8 mouse cellular contexts compared by ENCODE assay signal in genomic region chr11:120378611-120379540, GRCm38 (mm10). TPM values are rescaled to one million over a fixed set of nuclear protein-coding genes. Genes with fewer than 3 reads are reported as not detected.
A peak's percentile ranks its signal among the peaks of the same experiment; 100 is the strongest.
DNase-seq lines count a peak whose midpoint lies in the region; ATAC-seq and TF ChIP-seq lines count a peak whose summit lies in the region.

Gene Faap100, minus strand, starts transcription at chr11:120378764.

- peak within 1 kb of the TSS; percentile 93 for H3K4me2 ChIP-seq in heart, embryonic 12.5 days
- H3K4me2 ChIP-seq in kidney, postnatal 0 days (ENCODE audit: low read length), result peak within 1 kb of the TSS; percentile 96
- peak within 1 kb of the TSS; percentile 98 for H3K4me2 ChIP-seq in liver, embryonic 11.5 days
- peak within 1 kb of the TSS; percentile 95 for H3K4me2 ChIP-seq in stomach, embryonic 14.5 days (replicated peaks; ENCODE audit: low read depth, low read length)

- peaks cover 76% of the 10 kb centered on the region for H3K36me3 ChIP-seq in heart, embryonic 12.5 days
- peaks cover 59% of the 10 kb centered on the region for H3K36me3 ChIP-seq in kidney, postnatal 0 days (ENCODE audit: insufficient read depth, low read length)
- H3K36me3 ChIP-seq in liver, embryonic 11.5 days (ENCODE audit: control insufficient read depth, insufficient read depth, low read length), result peaks cover 37% of the 10 kb centered on the region
- peaks cover 66% of the 10 kb centered on the region for H3K36me3 ChIP-seq in stomach, embryonic 14.5 days (ENCODE audit: control insufficient read depth, insufficient read depth, low read length)

- WGBS in heart, embryonic 12.5 days, result 9% methylated on average over 54 of the region's 54 CpGs
- 4% methylated on average over 54 of the region's 54 CpGs for WGBS in kidney, postnatal 0 days
- 10% methylated on average over 54 of the region's 54 CpGs for WGBS in liver, embryonic 11.5 days
- WGBS in stomach, embryonic 14.5 days, result 7% methylated on average over 54 of the region's 54 CpGs

- DNase-seq in CD4-positive helper T cell, adult 2 months (ENCODE audit: low read depth, low spot score), result peak; percentile 96
- peak; percentile 76 for DNase-seq in brain, embryonic 18.5 days (ENCODE audit: low read depth, low spot score)
- DNase-seq in kidney, postnatal 0 days (ENCODE audit: low spot score), result peak; percentile 96
- DNase-seq in liver, embryonic 11.5 days (ENCODE audit: low spot score), result peak; percentile 87
- peak; percentile 97 for DNase-seq in naive thymus-derived CD4-positive, alpha-beta T cell, adult 2 months (ENCODE audit: low read depth)

- H3K9me3 ChIP-seq in heart, embryonic 12.5 days (replicated peaks), result no peaks in the 10 kb centered on the region
- H3K9me3 ChIP-seq in kidney, postnatal 0 days (replicated peaks; ENCODE audit: low read length), result no peaks in the 10 kb centered on the region
- H3K9me3 ChIP-seq in liver, embryonic 11.5 days (ENCODE audit: control insufficient read depth, low read length), result no peaks in the 10 kb centered on the region
- no peaks in the 10 kb centered on the region for H3K9me3 ChIP-seq in stomach, embryonic 14.5 days (ENCODE audit: control insufficient read depth, low read depth, low read length)

- peak within 1 kb of the TSS; percentile 69 for H3K27ac ChIP-seq in heart, embryonic 12.5 days (ENCODE audit: poor library complexity, severe bottlenecking)
- H3K27ac ChIP-seq in kidney, postnatal 0 days, result peak within 1 kb of the TSS; percentile 62
- H3K27ac ChIP-seq in liver, embryonic 11.5 days (ENCODE audit: low read depth, low read length), result peak within 1 kb of the TSS; percentile 36
- peak within 1 kb of the TSS; percentile 74; the same call in 1 of the 2 replicates for H3K27ac ChIP-seq in stomach, embryonic 14.5 days (ENCODE audit: low read length)

- no peaks in the 10 kb centered on the region for H3K27me3 ChIP-seq in heart, embryonic 12.5 days (replicated peaks)
- no peaks in the 10 kb centered on the region for H3K27me3 ChIP-seq in kidney, postnatal 0 days (ENCODE audit: insufficient read depth, low read length)
- no peaks in the 10 kb centered on the region for H3K27me3 ChIP-seq in liver, embryonic 11.5 days (replicated peaks; ENCODE audit: control insufficient read depth, insufficient read depth, low read length)
- no peaks in the 10 kb centered on the region for H3K27me3 ChIP-seq in stomach, embryonic 14.5 days (ENCODE audit: control insufficient read depth, insufficient read depth, low read length)

- H3K9ac ChIP-seq in heart, embryonic 12.5 days, result peak within 1 kb of the TSS; percentile 90
- peak within 1 kb of the TSS; percentile 72 for H3K9ac ChIP-seq in kidney, postnatal 0 days (ENCODE audit: low read depth, low read length)
- H3K9ac ChIP-seq in liver, embryonic 11.5 days (ENCODE audit: low read depth, low read length), result peak within 1 kb of the TSS; percentile 75
- H3K9ac ChIP-seq in stomach, embryonic 14.5 days (replicated peaks; ENCODE audit: low read depth, low read length), result peak within 1 kb of the TSS; percentile 79

- H3K4me3 ChIP-seq in heart, embryonic 12.5 days, result peak within 1 kb of the TSS; percentile 90
- H3K4me3 ChIP-seq in kidney, postnatal 0 days (replicated peaks; ENCODE audit: low read depth, low read length), result peak within 1 kb of the TSS; percentile 74
- H3K4me3 ChIP-seq in liver, embryonic 11.5 days (ENCODE audit: low read depth, low read length), result peak within 1 kb of the TSS; percentile 76
- peak within 1 kb of the TSS; percentile 85 for H3K4me3 ChIP-seq in stomach, embryonic 14.5 days (ENCODE audit: low read depth, low read length)

- peak; percentile 65 for TF ChIP-seq CTCF in kidney, postnatal 0 days (IDR thresholded peaks at IDR 0.05; ENCODE audit: low read depth)

- peaks cover 46% of the 10 kb centered on the region for H3K4me1 ChIP-seq in heart, embryonic 12.5 days (replicated peaks)
- H3K4me1 ChIP-seq in kidney, postnatal 0 days (replicated peaks; ENCODE audit: insufficient read depth, low read length), result peaks cover 10% of the 10 kb centered on the region
- peaks cover 13% of the 10 kb centered on the region for H3K4me1 ChIP-seq in liver, embryonic 11.5 days (replicated peaks; ENCODE audit: control insufficient read depth, insufficient read depth, low read length)
- H3K4me1 ChIP-seq in stomach, embryonic 14.5 days (ENCODE audit: control insufficient read depth, insufficient read depth, low read length), result peaks cover 10% of the 10 kb centered on the region

- ATAC-seq in erythroid progenitor cell, adult 5-6 weeks (replicated peaks; ENCODE audit: low FRiP score, poor library complexity, severe bottlenecking), result peak; percentile 83
- peak; percentile 87 for ATAC-seq in heart, embryonic 12.5 days (ENCODE audit: insufficient number of reproducible peaks, low FRiP score)
- ATAC-seq in kidney, postnatal 0 days (replicated peaks; ENCODE audit: low FRiP score, low read depth), result peak; percentile 83
- ATAC-seq in liver, embryonic 11.5 days (replicated peaks; ENCODE audit: low FRiP score), result peak; percentile 87
- peak; percentile 83 for ATAC-seq in stomach, embryonic 14.5 days (ENCODE audit: insufficient number of reproducible peaks, insufficient read depth, low FRiP score, low read depth)

RNA-seq across cellular contexts. Expression of gene Faap100, which starts in this region (rescaled TPM):
- total RNA-seq in erythroid progenitor cell, adult 5-6 weeks (2015; ENCODE audit: low replicate concordance), result 6.1 and 8.0 TPM in 2 replicates
- 2.0 and 9.4 TPM in 2 replicates for total RNA-seq in erythroid progenitor cell, adult 5-6 weeks (2017; ENCODE audit: low replicate concordance)
- 32.0 and 32.3 TPM in 2 replicates for polyA plus RNA-seq in heart, embryonic 12.5 days (2016; fragmentation: Nextera tagmentation; extraction: Ambion mirVana)
- 21.9 and 26.6 TPM in 2 replicates for polyA plus RNA-seq in kidney, postnatal 0 days (2015; fragmentation: Nextera tagmentation; extraction: Ambion mirVana)
- 22.8 and 23.2 TPM in 2 replicates for polyA plus RNA-seq in liver, embryonic 11.5 days (2014; fragmentation: Nextera tagmentation; extraction: Ambion mirVana)
- 35.7 and 40.2 TPM in 2 replicates for polyA plus RNA-seq in stomach, embryonic 14.5 days (2014; fragmentation: Nextera tagmentation; extraction: Ambion mirVana)

Comparison
In these comparisons a context has a peak if more than half of its experiments do, and no peak if none do; other contexts are left out.
1. Peak in every context shown above with its lines: DNase-seq, ATAC-seq, H3K4me3 ChIP-seq and H3K27ac ChIP-seq.